Mouse (Mus musculus) erythroid progenitor cell, adult 5-6 weeks (primary cell): ENCODE measurements around the gene Ppan. TPM values are rescaled to one million over a fixed set of nuclear protein-coding genes. Genes with fewer than 3 reads are reported as not detected.

Experiments
- ATAC-seq: replicated peaks from 2 replicates; pipeline ENCODE4 v1.8.0; 2016; ENCODE audit warnings: moderate number of reproducible peaks, mild to moderate bottlenecking, moderate TSS enrichment, inconsistent platforms; ENCODE audit not compliant: poor library complexity, low FRiP score, severe bottlenecking
- total RNA-seq, 2 experiments: library from RNA; stranded (forward) in 1 of 2; stranded (reverse) in 1 of 2; fragments of 150-400 nt in 1 of 2; fragments of 186-747, 209-891 nt in 1 of 2; gene quantifications; 2 replicates each; pipeline versions ENCODE4 v1.2.3 to v1.2.4; 2015 to 2017; ENCODE audit warnings: low replicate concordance in 2 of 2

Ppan gene
- total RNA-seq, 2 experiments from 2014 or later: 6.7 to 16.2 TPM

GRCm38 (mm10) chr9:20902174-20902491 is 14.2 kb downstream of the Ppan start:
- ATAC-seq: no peak

- no peak for ATAC-seq
Measured at GRCm38 (mm10) chr9:20909948-20910347, 22.0 kb downstream of the Ppan start.

GRCm38 (mm10) chr9:20916160-20916559 is 28.2 kb downstream of the Ppan start:
- 0 out of 2 replicates have a peak, but pooled peaks have one; percentile 48 for ATAC-seq

GRCm38 (mm10) chr9:20923258-20923657 is 35.3 kb downstream of the Ppan start:
- no peak for ATAC-seq

Other genes with a start within 250 kb of the Ppan start
- 158 and 182 TPM in 2 replicates for gene Ubl5, start 245.3 kb upstream of the Ppan start, total RNA-seq (2015; ENCODE audit: low replicate concordance)
- gene Ubl5, start 245.3 kb upstream of the Ppan start, total RNA-seq (2017; ENCODE audit: low replicate concordance): 36.3 and 42.1 TPM in 2 replicates
- 21.3 and 21.8 TPM in 2 replicates for gene Fbxl12, start 243.4 kb upstream of the Ppan start, total RNA-seq (2015; ENCODE audit: low replicate concordance)
- 4.6 and 11.6 TPM in 2 replicates for gene Fbxl12, start 243.4 kb upstream of the Ppan start, total RNA-seq (2017; ENCODE audit: low replicate concordance)
- gene Pin1, start 236.1 kb upstream of the Ppan start, total RNA-seq (2015; ENCODE audit: low replicate concordance): 4.2 and 10.1 TPM in 2 replicates
- gene Pin1, start 236.1 kb upstream of the Ppan start, total RNA-seq (2017; ENCODE audit: low replicate concordance): 6.3 and 8.5 TPM in 2 replicates
- not detected in 2 replicates for gene Olfm2, start 141.8 kb upstream of the Ppan start, total RNA-seq (2015; ENCODE audit: low replicate concordance)
- not detected in 2 replicates for gene Olfm2, start 141.8 kb upstream of the Ppan start, total RNA-seq (2017; ENCODE audit: low replicate concordance)
- 1.3 TPM in 1 of 2 replicates, not detected in the other for gene Col5a3, start 73.1 kb upstream of the Ppan start, total RNA-seq (2015; ENCODE audit: low replicate concordance)
- 0.39 TPM in 1 of 2 replicates, not detected in the other for gene Col5a3, start 73.1 kb upstream of the Ppan start, total RNA-seq (2017; ENCODE audit: low replicate concordance)
- not detected in 2 replicates for gene Rdh8, start 69.7 kb upstream of the Ppan start, total RNA-seq (2015; ENCODE audit: low replicate concordance)
- gene Rdh8, start 69.7 kb upstream of the Ppan start, total RNA-seq (2017; ENCODE audit: low replicate concordance): not detected in 2 replicates
- gene A230050P20Rik, start 19.5 kb upstream of the Ppan start, total RNA-seq (2015; ENCODE audit: low replicate concordance): 1.1 and 1.7 TPM in 2 replicates
- 3.7 and 4.3 TPM in 2 replicates for gene A230050P20Rik, start 19.5 kb upstream of the Ppan start, total RNA-seq (2017; ENCODE audit: low replicate concordance)
- gene Angptl6, start 8.4 kb upstream of the Ppan start, total RNA-seq (2015; ENCODE audit: low replicate concordance): not detected in 2 replicates
- 0.53 TPM in 1 of 2 replicates, not detected in the other for gene Angptl6, start 8.4 kb upstream of the Ppan start, total RNA-seq (2017; ENCODE audit: low replicate concordance)
- gene Eif3g, start 10.4 kb downstream of the Ppan start, total RNA-seq (2015; ENCODE audit: low replicate concordance): 47.4 and 59.5 TPM in 2 replicates
- 41.5 and 59.7 TPM in 2 replicates for gene Eif3g, start 10.4 kb downstream of the Ppan start, total RNA-seq (2017; ENCODE audit: low replicate concordance)
- 122 and 135 TPM in 2 replicates for gene Dnmt1, start 71.7 kb downstream of the Ppan start, total RNA-seq (2015; ENCODE audit: low replicate concordance)
- gene Dnmt1, start 71.7 kb downstream of the Ppan start, total RNA-seq (2017; ENCODE audit: low replicate concordance): 217 and 249 TPM in 2 replicates
- gene S1pr2, start 88.6 kb downstream of the Ppan start, total RNA-seq (2015; ENCODE audit: low replicate concordance): not detected in 2 replicates
- gene S1pr2, start 88.6 kb downstream of the Ppan start, total RNA-seq (2017; ENCODE audit: low replicate concordance): under 0.01 and 0.39 TPM in 2 replicates
- 13.0 and 22.0 TPM in 2 replicates for gene Mrpl4, start 114.6 kb downstream of the Ppan start, total RNA-seq (2015; ENCODE audit: low replicate concordance)
- gene Mrpl4, start 114.6 kb downstream of the Ppan start, total RNA-seq (2017; ENCODE audit: low replicate concordance): 13.3 and 18.0 TPM in 2 replicates
- gene Icam1, start 127.8 kb downstream of the Ppan start, total RNA-seq (2015; ENCODE audit: low replicate concordance): 1.3 TPM in 1 of 2 replicates, not detected in the other
- gene Icam1, start 127.8 kb downstream of the Ppan start, total RNA-seq (2017; ENCODE audit: low replicate concordance): 1.5 and 9.0 TPM in 2 replicates
- gene Icam4, start 141.2 kb downstream of the Ppan start, total RNA-seq (2015; ENCODE audit: low replicate concordance): 164 and 214 TPM in 2 replicates
- gene Icam4, start 141.2 kb downstream of the Ppan start, total RNA-seq (2017; ENCODE audit: low replicate concordance): 107 and 112 TPM in 2 replicates
- 1.3 and 1.4 TPM in 2 replicates for gene Icam5, start 143.9 kb downstream of the Ppan start, total RNA-seq (2015; ENCODE audit: low replicate concordance)
- 1.3 and 3.5 TPM in 2 replicates for gene Icam5, start 143.9 kb downstream of the Ppan start, total RNA-seq (2017; ENCODE audit: low replicate concordance)
- 6.8 TPM in 1 of 2 replicates, not detected in the other for gene Zglp1, start 178.9 kb downstream of the Ppan start, total RNA-seq (2015; ENCODE audit: low replicate concordance)
- not detected in 2 replicates for gene Zglp1, start 178.9 kb downstream of the Ppan start, total RNA-seq (2017; ENCODE audit: low replicate concordance)
- not detected in 2 replicates for gene Gm49373, start 184.9 kb downstream of the Ppan start, total RNA-seq (2015; ENCODE audit: low replicate concordance)
- gene Gm49373, start 184.9 kb downstream of the Ppan start, total RNA-seq (2017; ENCODE audit: low replicate concordance): not detected in 2 replicates
- gene Fdx1l, start 185.4 kb downstream of the Ppan start, total RNA-seq (2015; ENCODE audit: low replicate concordance): 13.0 and 19.8 TPM in 2 replicates
- gene Fdx1l, start 185.4 kb downstream of the Ppan start, total RNA-seq (2017; ENCODE audit: low replicate concordance): 7.8 and 19.7 TPM in 2 replicates
- 30.6 and 34.0 TPM in 2 replicates for gene Gm38431, start 203.8 kb downstream of the Ppan start, total RNA-seq (2015; ENCODE audit: low replicate concordance)
- 4.2 TPM in 1 of 2 replicates, not detected in the other for gene Gm38431, start 203.8 kb downstream of the Ppan start, total RNA-seq (2017; ENCODE audit: low replicate concordance)
- 18.4 and 23.4 TPM in 2 replicates for gene Raver1, start 203.8 kb downstream of the Ppan start, total RNA-seq (2015; ENCODE audit: low replicate concordance)
- 21.1 and 32.5 TPM in 2 replicates for gene Raver1, start 203.8 kb downstream of the Ppan start, total RNA-seq (2017; ENCODE audit: low replicate concordance)
- gene Tyk2, start 243.1 kb downstream of the Ppan start, total RNA-seq (2015; ENCODE audit: low replicate concordance): 2.5 and 5.0 TPM in 2 replicates
- gene Tyk2, start 243.1 kb downstream of the Ppan start, total RNA-seq (2017; ENCODE audit: low replicate concordance): 4.7 and 5.0 TPM in 2 replicates